ENCODE assay signal across 24 mouse cellular contexts in genomic region chr9:79823856-79824255, GRCm38 (mm10). TPM values are rescaled to one million over a fixed set of nuclear protein-coding genes. Genes with fewer than 3 reads are reported as not detected.
DNase-seq lines count a peak whose midpoint lies in the region; ATAC-seq and TF ChIP-seq lines count a peak whose summit lies in the region.
"Had no signal": no experiment of that assay in that cellular context is flagged by ENCODE, and none has a peak within 500 bp of the region (broad histone marks: within the 10 kb centered on the region; RNA-seq: fewer than 3 reads in every experiment).

No protein-coding gene starts in this region.

- H3K9me3 ChIP-seq in forebrain, embryonic 12.5 days = peaks cover 4% of the 10 kb centered on the region; the same call in 1 of the 2 replicates
- no peaks in the 10 kb centered on the region for H3K9me3 ChIP-seq in forebrain, embryonic 15.5 days
- H3K9me3 ChIP-seq in hindbrain, embryonic 11.5 days (ENCODE audit: control insufficient read depth, low read length) = peaks cover under 1% of the 10 kb centered on the region; the same call in 1 of the 2 replicates
- no peaks in the 10 kb centered on the region; the same call in 1 of the 2 replicates for H3K9me3 ChIP-seq in hindbrain, embryonic 16.5 days (ENCODE audit: control insufficient read depth, low read length)
- H3K9me3 ChIP-seq in midbrain, embryonic 11.5 days (ENCODE audit: control insufficient read depth, low read length) = no peaks in the 10 kb centered on the region; the same call in none of the 2 replicates
- no peaks in the 10 kb centered on the region for H3K9me3 ChIP-seq in midbrain, postnatal 0 days (ENCODE audit: low read length)
- H3K9me3 ChIP-seq: forebrain, embryonic 13.5 days; G1E; heart, embryonic 10.5 days; heart, embryonic 13.5 days; hindbrain, embryonic 15.5 days had no signal

- peaks cover 17% of the 10 kb centered on the region for H3K36me3 ChIP-seq in forebrain, embryonic 12.5 days (replicated peaks)
- H3K36me3 ChIP-seq in forebrain, embryonic 15.5 days = no peaks in the 10 kb centered on the region
- H3K36me3 ChIP-seq in hindbrain, embryonic 11.5 days (ENCODE audit: control insufficient read depth, insufficient read depth, low read length) = peaks cover 6% of the 10 kb centered on the region
- no peaks in the 10 kb centered on the region for H3K36me3 ChIP-seq in hindbrain, embryonic 16.5 days (ENCODE audit: control insufficient read depth, insufficient read depth, low read length)
- peaks cover 10% of the 10 kb centered on the region for H3K36me3 ChIP-seq in midbrain, embryonic 11.5 days (ENCODE audit: control insufficient read depth, insufficient read depth, low read length)
- no peaks in the 10 kb centered on the region for H3K36me3 ChIP-seq in midbrain, postnatal 0 days (ENCODE audit: insufficient read depth, low read length)
- H3K36me3 ChIP-seq: G1E had no signal

- no peak for DNase-seq in hindbrain, embryonic 11.5 days (ENCODE audit: low spot score)
- DNase-seq in midbrain, embryonic 11.5 days (ENCODE audit: low spot score, missing footprints) = peak; percentile 91
- no peak for DNase-seq in midbrain, postnatal 0 days (ENCODE audit: low spot score)
- DNase-seq: adrenal gland, postnatal 10 days; adrenal gland, postnatal 36 days; B cell, adult 2 months; cerebellum, adult 18-20 months; cerebellum, adult 9-10 months; gastrocnemius, postnatal 10 days; gastrocnemius, postnatal 36 days; heart, adult 2 months; heart, postnatal 14 days had no signal

- no peak for TF ChIP-seq CTCF in midbrain, postnatal 0 days (IDR thresholded peaks at IDR 0.05)

- H3K4me3 ChIP-seq in forebrain, embryonic 12.5 days (replicated peaks) = no peak overlapping the region
- no peak overlapping the region for H3K4me3 ChIP-seq in forebrain, embryonic 15.5 days
- H3K4me3 ChIP-seq in hindbrain, embryonic 11.5 days (ENCODE audit: low read depth, low read length) = no peak overlapping the region
- H3K4me3 ChIP-seq in hindbrain, embryonic 16.5 days (ENCODE audit: low read length) = no peak overlapping the region
- no peak overlapping the region for H3K4me3 ChIP-seq in midbrain, embryonic 11.5 days (ENCODE audit: low read depth, low read length)
- no peak overlapping the region for H3K4me3 ChIP-seq in midbrain, postnatal 0 days (ENCODE audit: low read depth, low read length)
- H3K4me3 ChIP-seq: forebrain, embryonic 13.5 days; heart, adult 2 months; heart, embryonic 10.5 days; heart, embryonic 13.5 days; hindbrain, embryonic 15.5 days had no signal

- H3K27me3 ChIP-seq in forebrain, embryonic 12.5 days = no peaks in the 10 kb centered on the region
- H3K27me3 ChIP-seq in forebrain, embryonic 15.5 days = no peaks in the 10 kb centered on the region
- H3K27me3 ChIP-seq in hindbrain, embryonic 11.5 days (ENCODE audit: control insufficient read depth, insufficient read depth, low read length) = no peaks in the 10 kb centered on the region
- no peaks in the 10 kb centered on the region for H3K27me3 ChIP-seq in hindbrain, embryonic 16.5 days (replicated peaks; ENCODE audit: control insufficient read depth, insufficient read depth, low read length)
- no peaks in the 10 kb centered on the region for H3K27me3 ChIP-seq in midbrain, embryonic 11.5 days (ENCODE audit: control insufficient read depth, insufficient read depth, low read length)
- no peaks in the 10 kb centered on the region for H3K27me3 ChIP-seq in midbrain, postnatal 0 days (ENCODE audit: insufficient read depth, low read length)
- H3K27me3 ChIP-seq: CH12.LX; forebrain, embryonic 13.5 days; heart, embryonic 13.5 days; hindbrain, embryonic 15.5 days had no signal

- 15% methylated on average over 2 of the region's 2 CpGs for WGBS in forebrain, embryonic 12.5 days
- WGBS in forebrain, embryonic 15.5 days = 25% methylated on average over 2 of the region's 2 CpGs
- WGBS in hindbrain, embryonic 11.5 days = 41% methylated on average over 2 of the region's 2 CpGs
- 19% methylated on average over 2 of the region's 2 CpGs for WGBS in hindbrain, embryonic 16.5 days
- WGBS in midbrain, embryonic 11.5 days = 23% methylated on average over 2 of the region's 2 CpGs
- 36% methylated on average over 2 of the region's 2 CpGs for WGBS in midbrain, postnatal 0 days

- H3K27ac ChIP-seq in forebrain, embryonic 12.5 days = peak overlapping the region; percentile 60; the same call in 1 of the 2 replicates
- H3K27ac ChIP-seq in forebrain, embryonic 15.5 days (replicated peaks) = no peak overlapping the region
- no peak overlapping the region for H3K27ac ChIP-seq in hindbrain, embryonic 11.5 days (ENCODE audit: low read depth, low read length)
- H3K27ac ChIP-seq in hindbrain, embryonic 16.5 days (ENCODE audit: low read depth, low read length) = no peak overlapping the region
- H3K27ac ChIP-seq in midbrain, embryonic 11.5 days (ENCODE audit: low read depth, low read length) = no peak overlapping the region; the same call in 1 of the 2 replicates
- no peak overlapping the region for H3K27ac ChIP-seq in midbrain, postnatal 0 days (ENCODE audit: low read depth, low read length)
- H3K27ac ChIP-seq: forebrain, embryonic 13.5 days; heart, adult 2 months; heart, embryonic 10.5 days; heart, embryonic 13.5 days; hindbrain, embryonic 15.5 days had no signal

- no peak overlapping the region for H3K4me2 ChIP-seq in forebrain, embryonic 12.5 days
- no peak overlapping the region for H3K4me2 ChIP-seq in forebrain, embryonic 15.5 days (replicated peaks)
- H3K4me2 ChIP-seq in hindbrain, embryonic 11.5 days (replicated peaks; ENCODE audit: low read depth, low read length) = no peak overlapping the region
- no peak overlapping the region for H3K4me2 ChIP-seq in hindbrain, embryonic 16.5 days (ENCODE audit: low read length)
- no peak overlapping the region for H3K4me2 ChIP-seq in midbrain, embryonic 11.5 days
- H3K4me2 ChIP-seq in midbrain, postnatal 0 days (ENCODE audit: low read depth, low read length, poor library complexity, severe bottlenecking) = no peak overlapping the region
- H3K4me2 ChIP-seq: forebrain, embryonic 13.5 days; heart, embryonic 13.5 days; hindbrain, embryonic 15.5 days had no signal

- ATAC-seq in forebrain, embryonic 12.5 days (ENCODE audit: low FRiP score) = no peak
- no peak for ATAC-seq in forebrain, embryonic 15.5 days (replicated peaks)
- ATAC-seq in hindbrain, embryonic 11.5 days (ENCODE audit: low FRiP score) = peak; percentile 66
- ATAC-seq in hindbrain, embryonic 16.5 days = no peak
- peak; percentile 43; the same call in 1 of the 2 replicates for ATAC-seq in midbrain, embryonic 11.5 days (ENCODE audit: low FRiP score)
- no peak for ATAC-seq in midbrain, postnatal 0 days (ENCODE audit: low FRiP score)
- ATAC-seq: forebrain, embryonic 13.5 days; inflammation-experienced regulatory T-cells, adult 6 months; intestine, embryonic 16.5 days; Patski had no signal

- H3K4me1 ChIP-seq in forebrain, embryonic 12.5 days = peaks cover 20% of the 10 kb centered on the region
- H3K4me1 ChIP-seq in forebrain, embryonic 15.5 days = peaks cover 4% of the 10 kb centered on the region; the same call in 1 of the 2 replicates
- H3K4me1 ChIP-seq in hindbrain, embryonic 11.5 days (replicated peaks; ENCODE audit: control insufficient read depth, insufficient read depth, low read length) = no peaks in the 10 kb centered on the region
- no peaks in the 10 kb centered on the region; the same call in 1 of the 2 replicates for H3K4me1 ChIP-seq in hindbrain, embryonic 16.5 days (ENCODE audit: control insufficient read depth, insufficient read depth, low read depth, low read length)
- H3K4me1 ChIP-seq in midbrain, embryonic 11.5 days (ENCODE audit: control insufficient read depth, insufficient read depth, low read length) = peaks cover 7% of the 10 kb centered on the region
- H3K4me1 ChIP-seq in midbrain, postnatal 0 days (ENCODE audit: insufficient read depth, low read length) = no peaks in the 10 kb centered on the region
- H3K4me1 ChIP-seq: heart, embryonic 10.5 days; heart, embryonic 13.5 days; hindbrain, embryonic 15.5 days had no signal

- no peak overlapping the region for H3K9ac ChIP-seq in forebrain, embryonic 12.5 days
- no peak overlapping the region for H3K9ac ChIP-seq in forebrain, embryonic 15.5 days (replicated peaks)
- no peak overlapping the region for H3K9ac ChIP-seq in hindbrain, embryonic 11.5 days (ENCODE audit: low read depth, low read length)
- H3K9ac ChIP-seq in hindbrain, embryonic 16.5 days (ENCODE audit: low read depth, low read length) = no peak overlapping the region
- no peak overlapping the region for H3K9ac ChIP-seq in midbrain, embryonic 11.5 days (ENCODE audit: low read length)
- H3K9ac ChIP-seq in midbrain, postnatal 0 days (replicated peaks; ENCODE audit: low read length, poor library complexity, severe bottlenecking) = no peak overlapping the region
- H3K9ac ChIP-seq: forebrain, embryonic 13.5 days; heart, embryonic 13.5 days; hindbrain, embryonic 15.5 days had no signal

RNA-seq across cellular contexts. Expression of gene Tmem30a, which starts 30.5 kb away (rescaled TPM):
- 87.5 and 88.1 TPM in 2 replicates for polyA plus RNA-seq in forebrain, embryonic 12.5 days (2016; fragmentation: Nextera tagmentation; extraction: Ambion mirVana)
- 105 and 110 TPM in 2 replicates for polyA plus RNA-seq in forebrain, embryonic 15.5 days (2015; fragmentation: Nextera tagmentation; extraction: Ambion mirVana)
- polyA plus RNA-seq in hindbrain, embryonic 11.5 days (2014; fragmentation: Nextera tagmentation; extraction: Ambion mirVana) = 95.1 and 97.2 TPM in 2 replicates
- polyA plus RNA-seq in hindbrain, embryonic 16.5 days (2015; fragmentation: Nextera tagmentation; extraction: Ambion mirVana) = 122 and 127 TPM in 2 replicates
- 91.2 and 108 TPM in 2 replicates for polyA plus RNA-seq in midbrain, embryonic 11.5 days (2014; fragmentation: Nextera tagmentation; extraction: Ambion mirVana)
- total RNA-seq in midbrain, postnatal 0 days (2014; rRNA removed) = 182 TPM in 2 replicates
- 120 and 126 TPM in 2 replicates for polyA plus RNA-seq in midbrain, postnatal 0 days (2015; fragmentation: Nextera tagmentation; extraction: Ambion mirVana)

Comparison
In these comparisons a context has a peak if more than half of its experiments do, and no peak if none do; other contexts are left out.
1. ATAC-seq: peak in hindbrain, embryonic 11.5 days (single experiment) and midbrain, embryonic 11.5 days (single experiment); none in forebrain, embryonic 12.5 days (single experiment), forebrain, embryonic 15.5 days (single experiment), hindbrain, embryonic 16.5 days (single experiment) and midbrain, postnatal 0 days (single experiment).